Mouse (Mus musculus) hindbrain, postnatal 0 days (tissue): ENCODE data around the gene Hoxa1. TPM values are rescaled to one million over a fixed set of nuclear protein-coding genes. Genes with fewer than 3 reads are reported as not detected.

Source experiments
- ATAC-seq: fragments of 200-750 bp; cut with Nextera tagmentation; 2 replicates; pipeline ENCODE4 v1.8.0; 2017; ENCODE audit warnings: mild to moderate bottlenecking, moderate TSS enrichment, moderate library complexity
- DNase-seq: peaks from one replicate; pipeline ENCODE4 v3.0.0-alpha.2; 2015; ENCODE audit warnings: low spot score
- H3K27ac ChIP-seq: fragments of 300-500 bp; sonication (generic); 2 replicates; pipeline ENCODE4 v1.5.1; 2014; ENCODE audit warnings: mild to moderate bottlenecking
- H3K27me3 ChIP-seq: fragments of 300-500 bp; sonication (generic); 2 replicates; pipeline ENCODE4 v1.6.1; 2014; ENCODE audit warnings: low read length, mixed read lengths; ENCODE audit not compliant: insufficient read depth
- H3K36me3 ChIP-seq: fragments of 300-500 bp; sonication (generic); 2 replicates; pipeline ENCODE4 v1.6.1; 2014; ENCODE audit warnings: low read length, mixed read lengths; ENCODE audit not compliant: insufficient read depth
- H3K4me1 ChIP-seq: fragments of 300-500 bp; sonication (generic); 2 replicates; pipeline ENCODE4 v1.6.1; 2014; ENCODE audit warnings: antibody characterized with exemption, low read length, mixed read lengths; ENCODE audit not compliant: insufficient read depth
- H3K4me2 ChIP-seq: fragments of 300-500 bp; sonication (generic); 2 replicates; pipeline ENCODE4 v1.6.1; 2014; ENCODE audit warnings: low read depth, mild to moderate bottlenecking, low read length, moderate library complexity, mixed read lengths
- H3K4me3 ChIP-seq: fragments of 300-500 bp; sonication (generic); 2 replicates; pipeline ENCODE4 v1.5.1; 2014; ENCODE audit warnings: low read length
- H3K9ac ChIP-seq: fragments of 300-500 bp; sonication (generic); replicated peaks from 2 replicates; pipeline ENCODE4 v1.6.1; 2014; ENCODE audit warnings: mild to moderate bottlenecking, low read length, moderate library complexity, mixed read lengths
- H3K9me3 ChIP-seq: fragments of 300-500 bp; sonication (generic); 2 replicates; pipeline ENCODE4 v1.6.1; 2016; ENCODE audit warnings: low read length, mixed read lengths
- CTCF ChIP-seq: IDR thresholded peaks from 2 replicates; pipeline ENCODE4 v1.5.1; 2016; ENCODE audit warnings: antibody characterized with exemption, control low read depth, low read depth
- WGBS: fragments of 180-500 bp; shearing (Covaris S2); extraction: QIAGEN DNeasy Blood & Tissue Kit; methylation state at CpG from one replicate; pipeline ENCODE4 v1.1.7; 2014; 5-methylcytosine and 5-hydroxymethylcytosine counted together
- polyA plus RNA-seq: library from polyadenylated mRNA; unstranded; fragments of >200 nt; fragmentation: Nextera tagmentation; extraction: Ambion mirVana; gene quantifications from 2 replicates; pipeline ENCODE4 v1.2.1, GENCODE M21; 2015
- total RNA-seq: library from RNA; depleted of rRNA; stranded (reverse); fragments of >200 nt; gene quantifications from 2 replicates; pipeline ENCODE4 v1.2.3, GENCODE M21; 2014

The Hoxa1 gene
- total and polyA plus RNA-seq, 2 experiments from 2014 or later, result 1.1 to 3.7 TPM

- no peaks in the 10 kb centered on the region for H3K9me3 ChIP-seq
- DNase-seq (no peak), ATAC-seq (no peak)
- H3K27me3 ChIP-seq, result peaks cover 79% of the 10 kb centered on the region
- no peaks in the 10 kb centered on the region for H3K36me3 ChIP-seq
- TF ChIP-seq CTCF, result no peak
- H3K27ac ChIP-seq, result no peak overlapping the region
- peak overlapping the region; percentile 93 for H3K4me2 ChIP-seq
- no peaks in the 10 kb centered on the region for H3K4me1 ChIP-seq
- WGBS, result 17% methylated on average over 20 of the region's 20 CpGs
- peak overlapping the region; percentile 67 for H3K4me3 ChIP-seq
- no peak overlapping the region for H3K9ac ChIP-seq
Measured at GRCm38 (mm10) chr6:52156551-52157200, 1.4 kb downstream of the Hoxa1 start.

GRCm38 (mm10) chr6:52155471-52155870, 2.6 kb downstream of the Hoxa1 start:
- no peaks in the 10 kb centered on the region for H3K4me1 ChIP-seq
- no peaks in the 10 kb centered on the region for H3K9me3 ChIP-seq
- ATAC-seq, result no peak
- H3K4me2 ChIP-seq, result no peak overlapping the region
- H3K9ac ChIP-seq, result no peak overlapping the region
- 61% methylated on average over 3 of the region's 3 CpGs for WGBS
- no peak overlapping the region for H3K4me3 ChIP-seq
- DNase-seq, result no peak
- no peaks in the 10 kb centered on the region for H3K36me3 ChIP-seq
- H3K27me3 ChIP-seq, result peaks cover 86% of the 10 kb centered on the region
- no peak overlapping the region for H3K27ac ChIP-seq
- no peak for TF ChIP-seq CTCF

- WGBS, result 23% methylated on average over 5 of the region's 5 CpGs
- ATAC-seq (no peak), DNase-seq (no peak)
- Histone ChIP-seq H3K27ac (no peak overlapping the region), H3K4me2 (no peak overlapping the region), H3K9ac (no peak overlapping the region), H3K36me3 (no peaks in the 10 kb centered on the region), H3K4me3 (no peak overlapping the region), H3K4me1 (no peaks in the 10 kb centered on the region), H3K27me3 (peaks cover 86% of the 10 kb centered on the region), H3K9me3 (no peaks in the 10 kb centered on the region)
- TF ChIP-seq CTCF, result no peak
Measured at GRCm38 (mm10) chr6:52154044-52154443, 4.1 kb downstream of the Hoxa1 start.

DNA sequence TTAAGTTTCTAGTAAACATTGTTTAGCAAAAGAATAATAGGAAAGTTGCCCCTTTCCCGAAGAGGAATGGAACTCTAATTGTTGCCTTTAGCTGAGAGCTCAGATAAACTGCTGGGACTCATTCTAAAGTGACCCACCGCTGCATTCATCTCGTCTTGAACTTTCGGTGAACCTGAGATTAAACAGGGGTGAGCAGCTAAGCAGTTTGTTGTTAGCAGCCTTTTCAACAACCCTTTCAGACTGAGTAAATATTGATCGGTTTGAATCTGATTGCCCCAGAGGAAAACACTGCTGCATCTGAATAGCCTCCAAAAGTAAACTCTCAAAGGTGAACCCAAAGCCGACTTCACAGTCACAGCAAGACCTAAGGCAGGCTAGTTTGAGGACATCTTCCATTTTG, 4.8 kb downstream of the Hoxa1 start:
- TF ChIP-seq CTCF, result no peak
- peaks cover 79% of the 10 kb centered on the region for H3K27me3 ChIP-seq
- DNase-seq (no peak), ATAC-seq (no peak)
- H3K27ac ChIP-seq, result no peak overlapping the region
- H3K9ac ChIP-seq, result no peak overlapping the region
- no peaks in the 10 kb centered on the region for H3K36me3 ChIP-seq
- WGBS, result 10% methylated on average over 6 of the region's 6 CpGs
- H3K4me2 ChIP-seq, result no peak overlapping the region
- no peaks in the 10 kb centered on the region for H3K9me3 ChIP-seq
- no peaks in the 10 kb centered on the region for H3K4me1 ChIP-seq
- no peak overlapping the region for H3K4me3 ChIP-seq

GRCm38 (mm10) chr6:52152226-52153193, 5.6 kb downstream of the Hoxa1 start:
- DNase-seq, result no peak
- Histone ChIP-seq H3K27me3 (peaks cover 76% of the 10 kb centered on the region), H3K4me1 (no peaks in the 10 kb centered on the region), H3K9me3 (no peaks in the 10 kb centered on the region), H3K27ac (no peak overlapping the region), H3K9ac (no peak overlapping the region), H3K36me3 (no peaks in the 10 kb centered on the region), H3K4me3 (no peak overlapping the region), H3K4me2 (no peak overlapping the region)
- ATAC-seq, result no peak
- TF ChIP-seq CTCF, result no peak
- WGBS, result 16% methylated on average over 16 of the region's 16 CpGs

DNA sequence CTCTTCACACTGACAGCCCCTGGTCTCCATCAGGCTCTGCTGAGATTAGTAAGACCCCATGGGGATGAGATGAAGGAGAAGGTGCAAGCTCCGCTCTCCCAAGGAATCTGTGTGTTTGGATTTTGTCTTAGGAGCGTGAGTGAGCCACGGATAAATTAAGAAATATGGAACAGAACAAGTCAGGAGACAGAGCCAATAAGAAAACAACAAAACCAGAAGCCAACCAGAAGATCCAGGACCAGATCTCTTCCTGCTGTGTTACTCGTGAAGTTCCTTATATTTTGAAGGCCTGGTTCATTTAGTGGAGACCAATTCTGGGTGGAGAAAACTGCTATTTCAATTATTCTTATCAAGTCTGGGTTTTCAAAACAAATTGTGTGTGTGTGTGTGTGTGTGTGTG, 6.5 kb downstream of the Hoxa1 start:
- ATAC-seq (no peak), DNase-seq (no peak)
- Histone ChIP-seq H3K9ac (no peak overlapping the region), H3K36me3 (no peaks in the 10 kb centered on the region), H3K4me3 (no peak overlapping the region), H3K4me2 (no peak overlapping the region), H3K27ac (no peak overlapping the region), H3K4me1 (no peaks in the 10 kb centered on the region), H3K9me3 (no peaks in the 10 kb centered on the region), H3K27me3 (peaks cover 75% of the 10 kb centered on the region)
- WGBS, result 28% methylated on average over 4 of the region's 4 CpGs
- no peak for TF ChIP-seq CTCF
